Mouse (Mus musculus): ENCODE data around the gene Grn. TPM values are rescaled to one million over a fixed set of nuclear protein-coding genes. Genes with fewer than 3 reads are reported as not detected.

Gene Grn
- polyA plus RNA-seq, 1 experiment from 2014 or later, result 103 TPM

GRCm38 (mm10) chr11:102399107-102399506 lies 31.0 kb upstream of the Grn start:
- peak overlapping the region; percentile 53 for H3K4me2 ChIP-seq (replicated peaks; ENCODE audit: low read depth, low read length)

GRCm38 (mm10) chr11:102399610-102400072 lies 30.5 kb upstream of the Grn start:
- Histone ChIP-seq H3K4me3 (ENCODE audit: low read length) (peak overlapping the region; percentile 30), H3K9me3 (ENCODE audit: control insufficient read depth, low read length) (no peaks in the 10 kb centered on the region), H3K27me3 (ENCODE audit: control insufficient read depth, insufficient read depth, low read length) (peaks cover 28% of the 10 kb centered on the region), H3K4me2 (replicated peaks; ENCODE audit: low read depth, low read length) (peak overlapping the region; percentile 53), H3K36me3 (ENCODE audit: control insufficient read depth, insufficient read depth, low read length) (peaks cover 21% of the 10 kb centered on the region), H3K4me1 (ENCODE audit: control insufficient read depth, insufficient read depth, low read length) (peaks cover 11% of the 10 kb centered on the region), H3K9ac (ENCODE audit: low read depth, low read length) (0 out of 2 replicates have a peak overlapping the region, but pooled peaks have one; percentile 29), H3K27ac (ENCODE audit: low read depth, low read length) (no peak overlapping the region)
- under 1% methylated on average over 34 of the region's 34 CpGs for WGBS
- no peak for ATAC-seq (ENCODE audit: low FRiP score, low TSS enrichment)

More at GRCm38 (mm10) chr11:102399107-102399506, 31.0 kb upstream of the Grn start:
- ATAC-seq (ENCODE audit: low FRiP score, low TSS enrichment), result no peak
- Histone ChIP-seq H3K9me3 (ENCODE audit: control insufficient read depth, low read length) (no peaks in the 10 kb centered on the region), H3K36me3 (ENCODE audit: control insufficient read depth, insufficient read depth, low read length) (peaks cover 16% of the 10 kb centered on the region), H3K27ac (ENCODE audit: low read depth, low read length) (no peak overlapping the region), H3K27me3 (ENCODE audit: control insufficient read depth, insufficient read depth, low read length) (peaks cover 28% of the 10 kb centered on the region), H3K4me1 (ENCODE audit: control insufficient read depth, insufficient read depth, low read length) (peaks cover 8% of the 10 kb centered on the region), H3K4me3 (ENCODE audit: low read length) (peak overlapping the region; percentile 30), H3K9ac (ENCODE audit: low read depth, low read length) (no peak overlapping the region)
- 13% methylated on average over 15 of the region's 15 CpGs for whole genome bisulfite sequencing

- Histone ChIP-seq H3K27ac (ENCODE audit: low read depth, low read length) (no peak overlapping the region), H3K36me3 (ENCODE audit: control insufficient read depth, insufficient read depth, low read length) (peaks cover 24% of the 10 kb centered on the region), H3K4me2 (replicated peaks; ENCODE audit: low read depth, low read length) (no peak overlapping the region), H3K9ac (ENCODE audit: low read depth, low read length) (no peak overlapping the region), H3K4me3 (ENCODE audit: low read length) (no peak overlapping the region), H3K9me3 (ENCODE audit: control insufficient read depth, low read length) (no peaks in the 10 kb centered on the region), H3K4me1 (ENCODE audit: control insufficient read depth, insufficient read depth, low read length) (peaks cover 16% of the 10 kb centered on the region), H3K27me3 (ENCODE audit: control insufficient read depth, insufficient read depth, low read length) (peaks cover 28% of the 10 kb centered on the region)
- ATAC-seq (ENCODE audit: low FRiP score, low TSS enrichment), result no peak
- WGBS, result 28% methylated on average over 12 of the region's 12 CpGs
These were observed 29.5 kb upstream of the Grn start for GRCm38 (mm10) chr11:102400513-102401084.

GRCm38 (mm10) chr11:102401898-102402500 lies 28.1 kb upstream of the Grn start:
- no peak for ATAC-seq (ENCODE audit: low FRiP score, low TSS enrichment)
- Histone ChIP-seq H3K4me2 (replicated peaks; ENCODE audit: low read depth, low read length) (no peak overlapping the region), H3K36me3 (ENCODE audit: control insufficient read depth, insufficient read depth, low read length) (peaks cover 24% of the 10 kb centered on the region), H3K27me3 (ENCODE audit: control insufficient read depth, insufficient read depth, low read length) (peaks cover 28% of the 10 kb centered on the region), H3K9ac (ENCODE audit: low read depth, low read length) (no peak overlapping the region), H3K27ac (ENCODE audit: low read depth, low read length) (no peak overlapping the region), H3K4me3 (ENCODE audit: low read length) (no peak overlapping the region), H3K4me1 (ENCODE audit: control insufficient read depth, insufficient read depth, low read length) (peaks cover 26% of the 10 kb centered on the region), H3K9me3 (ENCODE audit: control insufficient read depth, low read length) (no peaks in the 10 kb centered on the region)
- WGBS, result 67% methylated on average over 12 of the region's 12 CpGs

- no peak overlapping the region for H3K4me2 ChIP-seq (replicated peaks; ENCODE audit: low read depth, low read length)
- no peak overlapping the region for H3K4me3 ChIP-seq (ENCODE audit: low read length)
- peaks cover 17% of the 10 kb centered on the region for H3K27me3 ChIP-seq (ENCODE audit: control insufficient read depth, insufficient read depth, low read length)
- H3K9ac ChIP-seq (ENCODE audit: low read depth, low read length), result no peak overlapping the region
- H3K36me3 ChIP-seq (ENCODE audit: control insufficient read depth, insufficient read depth, low read length), result peaks cover 24% of the 10 kb centered on the region
- no peak overlapping the region for H3K27ac ChIP-seq (ENCODE audit: low read depth, low read length)
- no peak for ATAC-seq (ENCODE audit: low FRiP score, low TSS enrichment)
- H3K4me1 ChIP-seq (ENCODE audit: control insufficient read depth, insufficient read depth, low read length), result peaks cover 26% of the 10 kb centered on the region
- H3K9me3 ChIP-seq (ENCODE audit: control insufficient read depth, low read length), result no peaks in the 10 kb centered on the region
- 96% methylated on average over 11 of the region's 11 CpGs for WGBS
These were observed 26.5 kb upstream of the Grn start for GRCm38 (mm10) chr11:102403657-102404056.

DNA sequence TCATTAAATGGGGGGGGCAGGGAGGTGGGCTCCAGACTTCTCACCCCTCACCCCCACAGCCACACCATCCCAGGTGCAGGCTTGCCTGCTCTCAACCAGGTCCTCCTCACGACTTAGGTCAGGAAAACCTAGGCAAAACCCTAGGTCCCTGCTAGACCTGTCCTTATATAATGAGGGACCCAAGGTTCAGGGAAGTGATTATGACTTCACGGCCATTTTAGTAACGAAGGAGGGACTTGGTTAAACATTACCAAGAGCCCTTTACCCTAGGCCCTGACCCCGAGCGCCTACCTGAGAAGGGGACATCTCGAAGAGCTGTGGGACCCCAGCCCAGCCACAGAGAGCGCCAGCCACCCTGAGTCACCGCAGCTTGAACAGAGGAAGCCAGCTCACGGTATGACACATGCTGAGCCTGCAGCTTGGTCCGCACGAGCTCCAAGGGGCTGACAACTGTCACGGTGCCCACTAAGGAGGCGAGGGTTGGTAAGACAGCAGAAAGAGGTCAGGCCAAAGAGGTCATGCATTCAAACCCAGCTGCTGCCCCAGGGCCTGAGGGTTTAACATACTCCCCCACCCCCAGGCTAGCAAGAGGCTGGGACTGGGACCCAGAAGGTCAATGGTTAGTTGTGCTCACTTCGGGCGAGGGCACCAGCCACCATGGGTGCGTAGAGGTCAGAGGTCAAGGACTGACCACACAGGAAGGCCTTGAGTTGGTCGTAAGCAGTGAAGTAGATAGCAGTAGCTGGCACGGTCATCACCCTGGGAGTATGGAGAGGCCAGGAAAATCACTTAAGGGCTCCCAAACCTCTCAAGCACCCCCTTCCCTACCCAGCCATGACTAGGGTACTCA lies 25.7 kb upstream of the Grn start:
- H3K4me1 ChIP-seq (ENCODE audit: control insufficient read depth, insufficient read depth, low read length), result peaks cover 22% of the 10 kb centered on the region
- WGBS, result 80% methylated on average over 18 of the region's 18 CpGs
- no peak overlapping the region for H3K27ac ChIP-seq (ENCODE audit: low read depth, low read length)
- no peak overlapping the region for H3K9ac ChIP-seq (ENCODE audit: low read depth, low read length)
- no peaks in the 10 kb centered on the region for H3K9me3 ChIP-seq (ENCODE audit: control insufficient read depth, low read length)
- no peak for ATAC-seq (ENCODE audit: low FRiP score, low TSS enrichment)
- H3K4me2 ChIP-seq (replicated peaks; ENCODE audit: low read depth, low read length), result no peak overlapping the region
- no peak overlapping the region for H3K4me3 ChIP-seq (ENCODE audit: low read length)
- peaks cover 24% of the 10 kb centered on the region for H3K36me3 ChIP-seq (ENCODE audit: control insufficient read depth, insufficient read depth, low read length)
- peaks cover 10% of the 10 kb centered on the region for H3K27me3 ChIP-seq (ENCODE audit: control insufficient read depth, insufficient read depth, low read length)

DNA sequence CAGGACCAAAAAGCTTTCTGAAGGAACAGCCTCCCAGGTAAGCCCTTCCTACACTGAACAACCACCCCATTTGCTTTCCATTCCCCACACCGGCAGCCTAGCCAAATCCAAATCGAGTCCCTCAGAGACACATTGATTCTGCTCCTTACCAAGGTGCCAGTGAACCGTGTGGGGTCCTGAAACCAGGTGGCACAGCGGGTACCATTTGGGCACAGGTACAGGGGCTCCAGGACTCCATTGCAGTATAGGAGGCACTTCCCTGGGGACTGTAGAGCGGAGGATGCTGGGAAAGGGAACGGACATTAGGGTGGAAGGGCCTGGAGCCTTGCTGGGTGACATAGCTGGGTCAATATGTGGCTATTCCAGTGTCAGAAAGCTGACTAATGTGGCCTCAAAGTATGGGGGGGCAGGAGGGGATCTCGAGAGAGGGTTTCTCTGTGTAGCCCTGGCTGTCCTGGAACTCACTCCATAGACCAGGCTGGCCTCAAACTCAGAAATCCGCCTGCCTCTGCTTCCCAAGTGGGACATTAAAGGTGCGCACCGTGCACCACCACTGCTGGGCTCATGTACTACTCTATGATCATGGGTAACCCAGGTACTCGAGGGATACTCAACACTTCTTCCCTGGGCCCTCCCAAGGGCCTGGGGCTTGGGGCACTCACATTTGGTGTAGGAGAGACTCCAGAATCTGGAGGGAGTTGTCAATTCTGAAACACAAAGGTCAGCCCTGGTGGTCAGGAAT lies 24.4 kb upstream of the Grn start:
- WGBS, result 83% methylated on average over 11 of the region's 11 CpGs
- H3K27me3 ChIP-seq (ENCODE audit: control insufficient read depth, insufficient read depth, low read length), result peaks cover 3% of the 10 kb centered on the region; the same call in 1 of the 2 replicates
- peak overlapping the region; percentile 76 for H3K4me2 ChIP-seq (replicated peaks; ENCODE audit: low read depth, low read length)
- H3K36me3 ChIP-seq (ENCODE audit: control insufficient read depth, insufficient read depth, low read length), result peaks cover 24% of the 10 kb centered on the region
- H3K9ac ChIP-seq (ENCODE audit: low read depth, low read length), result peak overlapping the region; percentile 86; the same call in 1 of the 2 replicates
- peak overlapping the region; percentile 78; the same call in 1 of the 2 replicates for H3K4me3 ChIP-seq (ENCODE audit: low read length)
- peaks cover 18% of the 10 kb centered on the region for H3K4me1 ChIP-seq (ENCODE audit: control insufficient read depth, insufficient read depth, low read length)
- H3K9me3 ChIP-seq (ENCODE audit: control insufficient read depth, low read length), result no peaks in the 10 kb centered on the region
- no peak for ATAC-seq (ENCODE audit: low FRiP score, low TSS enrichment)
- no peak overlapping the region for H3K27ac ChIP-seq (ENCODE audit: low read depth, low read length)

- H3K4me3 ChIP-seq (ENCODE audit: low read length), result peak overlapping the region; percentile 78
- no peak for ATAC-seq (ENCODE audit: low FRiP score, low TSS enrichment)
- 5% methylated on average over 3 of the region's 3 CpGs for WGBS
- H3K27me3 ChIP-seq (ENCODE audit: control insufficient read depth, insufficient read depth, low read length), result no peaks in the 10 kb centered on the region
- H3K4me2 ChIP-seq (replicated peaks; ENCODE audit: low read depth, low read length), result peak overlapping the region; percentile 76
- H3K9ac ChIP-seq (ENCODE audit: low read depth, low read length), result peak overlapping the region; percentile 86; the same call in 1 of the 2 replicates
- no peak overlapping the region; the same call in 1 of the 2 replicates for H3K27ac ChIP-seq (ENCODE audit: low read depth, low read length)
- H3K36me3 ChIP-seq (ENCODE audit: control insufficient read depth, insufficient read depth, low read length), result peaks cover 24% of the 10 kb centered on the region
- peaks cover 18% of the 10 kb centered on the region for H3K4me1 ChIP-seq (ENCODE audit: control insufficient read depth, insufficient read depth, low read length)
- no peaks in the 10 kb centered on the region for H3K9me3 ChIP-seq (ENCODE audit: control insufficient read depth, low read length)
These were observed 23.7 kb upstream of the Grn start for GRCm38 (mm10) chr11:102406401-102406800.

All from kidney, embryonic 14.5 days (tissue).